Mouse (Mus musculus) heart, embryonic 15.5 days (tissue): Measurements from ENCODE around the gene Frat2. TPM values are rescaled to one million over a fixed set of nuclear protein-coding genes. Genes with fewer than 3 reads are reported as not detected.
A peak's percentile ranks its signal among the peaks of the same experiment; 100 is the strongest.
"Not testable (repeated sequence)": the region's sequence is repeated elsewhere in the genome, so short reads cannot be mapped to it uniquely, and the experiment has no call there.

Experiments used
- ATAC-seq: fragments of 200-750 bp; cut with Nextera tagmentation; replicated peaks from 2 replicates; pipeline ENCODE4 v1.8.0; 2017; ENCODE audit warnings: low read depth, moderate TSS enrichment; ENCODE audit not compliant: insufficient number of reproducible peaks, insufficient read depth, low FRiP score
- H3K27ac ChIP-seq: fragments of 300-500 bp; sonication (generic); 2 replicates; pipeline ENCODE4 v1.5.1; 2015; ENCODE audit warnings: mild to moderate bottlenecking, inconsistent platforms
- H3K27me3 ChIP-seq: fragments of 300-500 bp; sonication (generic); 2 replicates; pipeline ENCODE4 v1.6.1; 2015; ENCODE audit warnings: inconsistent platforms
- H3K36me3 ChIP-seq: fragments of 300-500 bp; sonication (generic); 2 replicates; pipeline ENCODE4 v1.6.1; 2015; ENCODE audit warnings: mild to moderate bottlenecking, inconsistent platforms
- H3K4me1 ChIP-seq: fragments of 300-500 bp; sonication (generic); replicated peaks from 2 replicates; pipeline ENCODE4 v1.6.1; 2015; ENCODE audit warnings: inconsistent platforms
- H3K4me2 ChIP-seq: fragments of 300-500 bp; sonication (generic); 2 replicates; pipeline ENCODE4 v1.6.1; 2015; ENCODE audit warnings: inconsistent platforms, mild to moderate bottlenecking, moderate library complexity
- H3K4me3 ChIP-seq: fragments of 300-500 bp; sonication (generic); 2 replicates; pipeline ENCODE4 v1.5.1; 2015; ENCODE audit warnings: mild to moderate bottlenecking, inconsistent platforms
- H3K9ac ChIP-seq: fragments of 300-500 bp; sonication (generic); 2 replicates; pipeline ENCODE4 v1.6.1; 2015; ENCODE audit warnings: mild to moderate bottlenecking, inconsistent platforms
- H3K9me3 ChIP-seq: fragments of 300-500 bp; sonication (generic); replicated peaks from 2 replicates; pipeline ENCODE4 v1.6.1; 2016; ENCODE audit warnings: inconsistent platforms
- WGBS: fragments of 180-500 bp; shearing (Covaris S2); methylation state at CpG from one replicate; pipeline ENCODE4 v1.1.7; 2015; ENCODE audit warnings: mixed read lengths; 5-methylcytosine and 5-hydroxymethylcytosine counted together
- polyA plus RNA-seq: library from polyadenylated mRNA; unstranded; fragments of >200 nt; fragmentation: Nextera tagmentation; extraction: Ambion mirVana; gene quantifications from 2 replicates; pipeline ENCODE4 v1.2.1, GENCODE M21; 2015

Gene Frat2
- polyA plus RNA-seq, 1 experiment from 2014 or later: 2.2 TPM

DNA sequence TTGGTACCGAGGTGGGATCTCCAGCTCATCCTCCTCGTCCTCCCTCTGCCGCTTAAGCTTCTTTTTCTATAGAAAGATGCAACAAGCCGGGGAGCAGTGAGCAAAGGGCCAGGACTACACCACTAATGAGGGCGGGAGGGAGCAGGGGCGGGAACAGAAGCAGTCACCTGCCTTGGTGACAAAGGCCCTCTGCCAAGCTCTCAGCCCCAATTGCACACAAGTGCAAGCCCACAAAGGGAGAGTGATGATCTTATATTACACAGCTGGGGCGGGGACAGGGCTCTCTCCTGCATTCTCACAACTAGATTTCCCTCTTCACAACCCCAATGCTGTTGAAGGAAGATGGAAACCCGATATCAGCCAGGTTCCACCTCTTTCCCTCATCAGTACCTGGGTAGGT is 18.8 kb upstream of the Frat2 start:
- WGBS: 91% methylated on average over 8 of the region's 8 CpGs
- Histone ChIP-seq H3K4me1 (no peaks in the 10 kb centered on the region), H3K9ac (no peak overlapping the region), H3K4me3 (no peak overlapping the region), H3K27ac (no peak overlapping the region), H3K36me3 (peaks cover 51% of the 10 kb centered on the region), H3K4me2 (no peak overlapping the region), H3K27me3 (no peaks in the 10 kb centered on the region), H3K9me3 (no peaks in the 10 kb centered on the region)
- no peak for ATAC-seq

DNA sequence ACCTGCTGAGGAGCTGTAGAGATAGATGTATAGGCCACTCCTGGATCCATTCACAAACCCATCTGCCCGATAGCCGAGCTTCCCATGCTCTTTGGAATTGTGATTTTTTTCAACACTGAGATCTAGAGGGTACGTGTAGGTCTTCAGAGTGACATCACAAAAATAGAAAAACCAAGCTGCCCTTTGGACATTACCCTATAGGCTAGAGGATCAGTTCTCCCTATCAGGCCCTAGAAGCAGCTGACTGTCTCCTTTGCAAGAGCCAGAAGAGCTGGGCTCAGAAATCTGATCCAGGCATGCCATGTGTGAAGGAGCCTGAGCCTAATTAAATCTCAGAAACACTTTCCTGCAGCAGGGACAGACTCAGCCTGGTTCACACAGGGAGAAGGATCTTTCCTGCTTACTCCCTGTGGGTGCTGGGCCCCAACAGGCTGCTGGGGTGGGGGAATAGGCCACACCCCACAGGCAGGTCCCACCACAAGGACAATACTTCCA is 9.9 kb upstream of the Frat2 start:
- WGBS: 61% methylated on average over 3 of the region's 3 CpGs
- no peak overlapping the region for H3K4me3 ChIP-seq
- H3K4me1 ChIP-seq: 0 out of 2 replicates have a peak, but pooled peaks cover 3% of the 10 kb centered on the region
- no peak for ATAC-seq
- no peak overlapping the region for H3K27ac ChIP-seq
- H3K36me3 ChIP-seq: peaks cover 6% of the 10 kb centered on the region; the same call in 1 of the 2 replicates
- H3K27me3 ChIP-seq: no peaks in the 10 kb centered on the region
- H3K4me2 ChIP-seq: no peak overlapping the region
- H3K9ac ChIP-seq: no peak overlapping the region
- H3K9me3 ChIP-seq: no peaks in the 10 kb centered on the region

DNA sequence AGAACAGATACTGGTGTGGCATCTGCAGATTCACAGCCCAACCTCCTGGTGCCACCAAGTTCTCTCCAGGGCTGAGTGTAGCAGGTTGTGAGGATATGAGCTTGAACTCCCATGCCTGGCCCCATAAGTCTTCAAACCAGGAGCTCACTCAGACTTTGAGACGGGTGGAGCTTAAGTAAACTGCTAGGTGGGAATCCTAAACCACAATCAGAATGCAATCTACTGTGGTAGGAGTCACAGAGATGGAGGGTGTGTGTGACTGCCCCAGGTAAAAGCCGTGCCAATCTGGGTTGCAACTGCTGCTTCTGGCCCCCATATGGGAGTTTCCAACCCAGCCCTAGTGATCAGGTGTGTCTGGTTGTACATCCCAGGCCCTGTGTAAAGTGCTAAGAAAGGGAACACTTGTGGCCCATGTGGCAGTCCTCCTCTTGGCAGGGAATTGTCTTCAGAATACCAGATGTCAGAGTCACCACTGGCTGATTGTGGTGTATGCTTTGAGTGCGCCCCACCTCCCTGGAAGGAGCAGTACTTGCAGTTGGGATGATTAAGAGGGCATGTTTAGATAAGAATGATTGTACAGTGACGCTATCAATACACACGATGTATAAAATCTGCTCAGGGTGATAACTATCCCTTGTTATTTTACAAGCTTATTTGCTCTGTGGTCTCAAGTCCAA is 9.3 kb upstream of the Frat2 start:
- Histone ChIP-seq H3K4me2 (no peak overlapping the region), H3K9me3 (no peaks in the 10 kb centered on the region), H3K36me3 (0 out of 2 replicates have a peak, but pooled peaks cover under 1% of the 10 kb centered on the region), H3K27me3 (no peaks in the 10 kb centered on the region), H3K9ac (no peak overlapping the region), H3K27ac (no peak overlapping the region), H3K4me3 (no peak overlapping the region), H3K4me1 (0 out of 2 replicates have a peak, but pooled peaks cover 3% of the 10 kb centered on the region)
- no peak for ATAC-seq
- WGBS: 57% methylated on average over 5 of the region's 5 CpGs

DNA sequence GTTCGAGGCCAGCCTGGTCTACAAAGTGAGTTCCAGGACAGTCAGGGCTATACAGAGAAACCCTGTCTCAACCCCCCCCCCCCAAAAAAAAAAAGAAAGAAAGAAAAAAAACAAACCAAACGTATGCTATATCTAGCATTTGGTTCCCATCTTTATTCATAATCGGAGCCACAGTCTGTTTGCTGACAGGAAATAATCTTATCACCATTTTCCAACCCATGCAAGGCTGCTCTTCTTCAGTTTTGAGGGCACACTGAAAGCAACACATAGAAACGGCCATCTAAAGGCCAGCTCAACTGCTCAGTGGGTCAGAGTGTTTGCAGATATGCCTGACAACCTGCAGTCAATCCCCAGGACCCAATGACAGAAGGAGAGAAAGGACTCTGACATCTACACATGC is 4.5 kb upstream of the Frat2 start:
- H3K27me3 ChIP-seq: no peaks in the 10 kb centered on the region
- no peaks in the 10 kb centered on the region for H3K36me3 ChIP-seq
- no peak overlapping the region for H3K4me2 ChIP-seq
- H3K4me1 ChIP-seq: peaks cover 7% of the 10 kb centered on the region; the same call in 1 of the 2 replicates
- H3K27ac ChIP-seq: no peak overlapping the region
- no peak for ATAC-seq
- no peak overlapping the region for H3K9ac ChIP-seq
- 68% methylated on average over 4 of the region's 4 CpGs for WGBS
- H3K9me3 ChIP-seq: no peaks in the 10 kb centered on the region
- H3K4me3 ChIP-seq: no peak overlapping the region

DNA sequence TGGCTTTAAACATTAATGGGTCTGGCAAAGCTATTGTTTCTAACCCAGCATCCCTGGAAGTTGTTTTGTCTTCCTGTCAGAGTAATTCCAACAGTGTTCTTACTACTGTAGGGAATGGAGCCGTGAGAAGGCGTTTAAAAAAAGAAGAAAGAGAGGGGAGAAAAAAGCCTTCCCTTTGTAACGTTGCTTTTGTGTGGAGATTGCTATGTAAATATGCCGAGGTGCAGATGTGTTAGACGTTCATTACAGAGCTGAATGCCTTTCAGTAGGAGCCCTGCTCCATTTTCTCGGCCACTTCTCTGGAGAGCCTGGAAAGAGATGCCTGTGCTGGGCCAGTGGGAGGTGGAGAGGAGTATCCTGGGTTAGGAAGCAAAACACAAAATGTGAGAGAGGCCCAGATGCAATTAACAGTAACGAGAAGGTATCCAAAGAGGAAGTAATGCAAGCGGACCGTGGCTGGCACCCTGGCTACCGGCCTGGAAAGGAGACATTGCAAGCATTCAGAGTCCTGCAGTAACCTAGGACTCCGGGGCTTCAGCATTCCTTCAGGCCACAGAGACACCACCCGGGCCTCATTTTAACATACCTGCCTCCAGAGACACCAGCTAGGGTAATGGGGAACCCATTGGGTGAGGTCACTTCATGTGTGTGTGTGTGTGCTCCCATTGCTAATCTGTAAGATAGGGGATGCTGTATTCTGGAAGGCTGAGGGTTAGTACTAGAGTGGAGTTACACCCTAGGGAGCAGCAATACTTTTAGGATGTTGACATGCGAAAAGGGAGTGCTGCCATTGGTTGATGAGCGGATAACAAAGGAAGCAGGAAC is 3.0 kb upstream of the Frat2 start:
- no peak for ATAC-seq
- Histone ChIP-seq H3K4me1 (peaks cover 11% of the 10 kb centered on the region), H3K27ac (no peak overlapping the region), H3K9me3 (no peaks in the 10 kb centered on the region), H3K4me3 (no peak overlapping the region), H3K27me3 (no peaks in the 10 kb centered on the region), H3K36me3 (no peaks in the 10 kb centered on the region), H3K9ac (no peak overlapping the region), H3K4me2 (no peak overlapping the region; the same call in 1 of the 2 replicates)
- WGBS: 33% methylated on average over 14 of the region's 14 CpGs

DNA sequence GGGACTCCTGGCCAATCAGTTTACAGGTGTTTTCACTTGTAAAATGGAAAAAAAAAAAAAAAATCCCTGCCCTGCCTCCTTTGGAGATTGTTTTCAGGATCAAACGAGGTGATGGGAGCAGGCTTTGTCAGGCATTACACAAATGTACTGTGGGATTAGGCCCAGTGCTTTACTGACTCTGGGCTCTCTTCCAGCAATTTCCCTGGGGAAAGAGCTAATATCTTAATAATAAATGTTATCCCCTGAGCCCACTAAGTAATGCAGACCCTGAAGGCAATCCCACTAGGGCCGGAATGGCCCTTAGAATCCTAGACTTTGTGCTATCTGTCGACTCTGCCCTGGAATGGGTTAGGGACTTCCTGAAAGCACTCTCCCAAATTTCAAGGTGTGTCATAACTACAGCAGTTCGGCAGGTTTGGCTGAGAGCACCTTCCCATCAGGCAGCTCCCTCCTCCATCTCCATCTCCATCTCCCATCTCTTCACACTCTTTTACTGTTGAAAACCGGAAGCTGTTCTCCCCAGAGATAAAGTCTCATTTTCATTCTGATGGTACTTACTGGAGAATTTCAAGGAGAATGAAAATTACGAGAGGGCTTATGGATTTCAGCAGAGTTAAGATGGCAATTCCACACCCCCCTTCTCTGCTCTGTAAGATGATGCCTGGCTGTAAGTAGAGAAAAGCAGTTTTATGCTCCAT is 2.2 kb upstream of the Frat2 start:
- WGBS: 46% methylated on average over 6 of the region's 6 CpGs

DNA sequence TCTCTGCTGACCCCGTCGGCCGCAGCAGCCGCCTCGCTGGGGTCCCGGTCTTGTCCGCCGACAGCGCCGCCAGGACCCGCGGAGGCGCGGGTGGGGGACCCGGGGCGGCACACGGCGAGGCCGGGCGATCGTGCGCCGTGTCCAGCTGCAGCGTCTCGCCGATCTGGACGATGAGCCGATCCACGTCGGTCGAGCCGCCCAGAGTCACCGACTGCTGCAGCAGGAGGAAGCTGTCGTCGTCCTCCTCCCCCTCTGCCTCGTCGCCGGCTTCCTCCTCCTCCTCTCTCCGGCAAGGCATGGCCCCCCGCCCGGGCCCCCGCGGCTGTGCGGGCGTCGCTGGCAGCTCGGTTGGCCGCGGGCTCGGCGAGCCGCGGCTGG is 329 bp downstream of the Frat2 start:
- not testable (repeated sequence) for H3K36me3 ChIP-seq, H3K27me3 ChIP-seq, H3K9me3 ChIP-seq
- peak; percentile 34; the same call in 1 of the 2 replicates for ATAC-seq
- peaks cover 12% of the 10 kb centered on the region for H3K4me1 ChIP-seq
- peak overlapping the region; percentile 90 for H3K27ac ChIP-seq
- WGBS: under 1% methylated on average over 52 of the region's 53 CpGs
- peak overlapping the region; percentile 75 for H3K9ac ChIP-seq
- H3K4me3 ChIP-seq: peak overlapping the region; percentile 79
- H3K4me2 ChIP-seq: peak overlapping the region; percentile 93

More for the DNA sequence above, 2.2 kb upstream of the Frat2 start:
- Histone ChIP-seq H3K9ac (no peak overlapping the region), H3K9me3 (no peaks in the 10 kb centered on the region), H3K36me3 (no peaks in the 10 kb centered on the region), H3K27me3 (no peaks in the 10 kb centered on the region), H3K4me2 (no peak overlapping the region), H3K4me1 (peaks cover 12% of the 10 kb centered on the region), H3K27ac (no peak overlapping the region), H3K4me3 (no peak overlapping the region)
- no peak for ATAC-seq

DNA sequence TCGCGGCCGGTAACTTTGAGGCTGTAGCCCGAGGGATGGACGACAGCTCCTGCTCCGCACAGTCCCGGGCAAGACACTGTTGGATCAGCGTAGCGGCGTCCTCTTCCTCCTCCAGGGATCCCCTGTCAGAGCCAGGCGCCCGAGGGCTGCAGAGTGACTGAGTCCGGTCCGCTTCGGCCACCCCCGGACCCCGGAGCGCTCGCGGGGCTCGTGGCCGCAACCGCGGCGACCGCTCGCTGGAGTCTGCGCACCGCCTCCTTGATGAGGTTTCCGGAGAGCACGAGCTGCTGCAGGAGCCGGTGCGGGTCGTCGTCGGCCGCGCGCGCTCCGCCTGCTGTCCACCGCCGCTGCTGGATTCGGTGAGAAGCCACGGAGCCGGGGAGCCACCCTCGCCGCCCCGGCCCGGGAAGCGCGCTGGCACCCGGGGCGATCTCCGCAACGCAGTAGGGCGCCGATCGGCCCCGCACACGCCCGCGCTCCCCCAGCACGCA is 796 bp downstream of the Frat2 start:
- H3K27ac ChIP-seq: peak overlapping the region; percentile 90
- H3K4me1 ChIP-seq: peaks cover 12% of the 10 kb centered on the region
- no peaks in the 10 kb centered on the region for H3K9me3 ChIP-seq
- peak; percentile 11; the same call in 1 of the 2 replicates for ATAC-seq
- no peaks in the 10 kb centered on the region for H3K36me3 ChIP-seq
- peak overlapping the region; percentile 79 for H3K4me3 ChIP-seq
- WGBS: under 1% methylated on average over 62 of the region's 64 CpGs
- peak overlapping the region; percentile 75 for H3K9ac ChIP-seq
- peak overlapping the region; percentile 93 for H3K4me2 ChIP-seq
- no peaks in the 10 kb centered on the region for H3K27me3 ChIP-seq

DNA sequence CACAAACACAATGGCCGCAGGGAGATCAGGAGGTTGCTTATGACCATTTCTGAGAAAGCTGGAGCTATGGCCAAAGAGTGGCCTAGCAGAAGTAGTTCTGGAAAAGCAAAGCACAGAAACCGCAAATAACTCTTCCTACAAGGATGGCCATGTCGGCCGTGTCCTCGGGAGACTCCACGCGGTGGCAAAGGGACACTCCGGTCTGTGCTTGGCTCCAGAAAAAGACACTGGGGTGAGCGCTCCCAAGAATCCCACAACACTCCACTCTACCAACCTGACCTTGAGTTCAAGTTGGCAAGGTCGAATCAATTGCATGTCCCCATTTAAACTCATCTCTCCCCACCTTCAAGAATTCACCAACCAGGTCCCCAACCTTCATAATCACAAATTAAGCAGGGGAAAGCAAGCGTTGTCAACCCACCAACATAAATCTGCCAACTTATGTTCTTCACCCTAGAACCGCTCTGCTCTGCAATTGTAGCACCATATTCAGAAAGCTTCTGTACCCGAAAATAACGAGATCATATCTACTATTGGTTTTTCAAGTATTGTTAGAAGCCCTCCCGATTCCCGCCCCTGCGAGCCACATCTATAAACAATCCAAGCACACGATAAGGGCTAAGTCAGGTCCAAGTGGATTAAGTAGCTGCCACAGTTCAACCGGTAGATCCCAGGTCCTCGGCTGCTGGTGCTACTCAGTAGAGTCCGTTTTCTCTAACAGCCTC is 1.4 kb downstream of the Frat2 start:
- Histone ChIP-seq H3K4me1 (peaks cover 12% of the 10 kb centered on the region), H3K36me3 (no peaks in the 10 kb centered on the region), H3K9me3 (no peaks in the 10 kb centered on the region), H3K4me3 (peak overlapping the region; percentile 79), H3K27ac (peak overlapping the region; percentile 90), H3K9ac (peak overlapping the region; percentile 75), H3K4me2 (peak overlapping the region; percentile 93), H3K27me3 (no peaks in the 10 kb centered on the region)
- 11% methylated on average over 21 of the region's 21 CpGs for WGBS
- no peak for ATAC-seq

DNA sequence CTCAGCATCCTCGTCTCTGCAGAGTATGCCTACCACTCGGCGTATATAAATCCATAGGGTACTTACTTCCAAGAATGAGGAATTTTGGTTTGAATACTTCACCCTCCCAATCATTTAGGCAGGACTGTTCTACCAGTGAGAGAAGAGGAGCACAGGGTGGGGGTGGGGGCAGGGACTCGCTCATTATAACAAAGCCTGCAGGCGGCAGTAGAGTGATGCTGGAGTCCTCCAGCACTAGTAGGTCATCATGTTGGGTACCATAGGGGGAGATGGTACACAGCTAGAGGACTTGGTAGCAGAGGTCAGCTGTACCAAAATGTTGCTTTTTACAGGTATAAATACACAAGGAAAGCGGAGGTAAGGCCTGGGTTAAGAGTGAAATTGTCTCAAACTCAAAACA is 3.6 kb downstream of the Frat2 start:
- no peak for ATAC-seq
- WGBS: 80% methylated on average over 6 of the region's 6 CpGs
- Histone ChIP-seq H3K9me3 (no peaks in the 10 kb centered on the region), H3K27me3 (no peaks in the 10 kb centered on the region), H3K36me3 (no peaks in the 10 kb centered on the region), H3K9ac (no peak overlapping the region), H3K27ac (no peak overlapping the region), H3K4me3 (no peak overlapping the region), H3K4me1 (peaks cover 16% of the 10 kb centered on the region), H3K4me2 (no peak overlapping the region)
